Mouse (Mus musculus) CH12.LX (cell line): ENCODE results near the gene Ap1m1. TPM values are rescaled to one million over a fixed set of nuclear protein-coding genes. Genes with fewer than 3 reads are reported as not detected.

Experiments
- DNase-seq: peaks from one replicate; pipeline ENCODE4 v3.0.0-alpha.2; 2013; ENCODE audit errors: extremely low read depth
- H3K27ac ChIP-seq: 2 replicates; pipeline ENCODE4 v1.5.1; 2012; ENCODE audit warnings: low read depth, mild to moderate bottlenecking, control low read depth, moderate library complexity; ENCODE audit not compliant: insufficient read depth
- H3K27me3 ChIP-seq: replicated peaks from 2 replicates; pipeline ENCODE3; 2012; ENCODE audit warnings: inconsistent platforms
- H3K36me3 ChIP-seq, 2 experiments: replicated peaks in 1 of 2; 2 replicates each; pipeline versions ENCODE3 to v1.6.1; 2012; ENCODE audit warnings: inconsistent platforms in 1 of 2, low read length in 1 of 2, mild to moderate bottlenecking in 1 of 2, mixed read lengths in 1 of 2, moderate library complexity in 1 of 2; ENCODE audit not compliant: control insufficient read depth in 1 of 2, insufficient read depth in 1 of 2
- H3K4me1 ChIP-seq, 2 experiments: 2 replicates each; pipeline ENCODE4 v1.6.1; 2012; ENCODE audit warnings: inconsistent platforms in 1 of 2, moderate library complexity in 1 of 2; ENCODE audit not compliant: insufficient read depth in 2 of 2, control insufficient read depth in 1 of 2
- H3K4me2 ChIP-seq: 2 replicates; pipeline ENCODE4 v1.6.1; 2012; ENCODE audit warnings: low read depth, mild to moderate bottlenecking, control low read depth; ENCODE audit not compliant: poor library complexity, insufficient read depth, severe bottlenecking
- H3K4me3 ChIP-seq, 3 experiments: fragments of 150-350 bp in 1 of 3; sonication (generic) in 1 of 3; replicated peaks in 1 of 3; 2 replicates each; pipeline versions ENCODE3 to v1.5.1; 2011 to 2012; ENCODE audit warnings: low read depth in 2 of 3, low read length in 2 of 3, mild to moderate bottlenecking in 2 of 3, moderate library complexity in 2 of 3, control low read depth in 1 of 3, improper control_type of control experiment in 1 of 3, inconsistent platforms in 1 of 3, mixed read lengths in 1 of 3; ENCODE audit not compliant: poor library complexity in 1 of 3
- H3K79me2 ChIP-seq: replicated peaks from 2 replicates; pipeline ENCODE4 v1.6.1; 2012; ENCODE audit warnings: mild to moderate bottlenecking, moderate library complexity; ENCODE audit not compliant: control insufficient read depth, poor library complexity, insufficient read depth, severe bottlenecking; ENCODE audit errors: extremely low read depth
- H3K9ac ChIP-seq: 2 replicates; pipeline ENCODE4 v1.6.1; 2012; ENCODE audit warnings: low read depth, mild to moderate bottlenecking, control low read depth, moderate library complexity; ENCODE audit not compliant: insufficient read depth
- H3K9me3 ChIP-seq: replicated peaks from 2 replicates; pipeline ENCODE3; 2012; ENCODE audit warnings: low read length, inconsistent platforms, mixed read lengths
- CHD1 ChIP-seq: IDR thresholded peaks from 2 replicates; pipeline ENCODE4 v1.6.1; 2012; ENCODE audit warnings: low read depth, low read length, improper control_type of control experiment, inconsistent platforms
- CHD2 ChIP-seq: IDR thresholded peaks from 2 replicates; pipeline ENCODE4 v1.6.1; 2011; ENCODE audit warnings: low read length, improper control_type of control experiment
- ETS1 ChIP-seq: conservative IDR thresholded peaks from 2 replicates; pipeline ENCODE4 v1.6.1; 2012; ENCODE audit warnings: low read depth, mild to moderate bottlenecking, inconsistent platforms, low read length, improper control_type of control experiment, moderate library complexity
- GABPA ChIP-seq: IDR thresholded peaks from 2 replicates; pipeline ENCODE4 v1.6.1; 2012; ENCODE audit warnings: low read depth, low read length, improper control_type of control experiment, inconsistent platforms; ENCODE audit not compliant: insufficient replicate concordance
- IRF4 ChIP-seq: IDR thresholded peaks from 2 replicates; pipeline ENCODE4 v1.6.1; 2014; ENCODE audit warnings: low read depth, mild to moderate bottlenecking, inconsistent platforms, low read length, improper control_type of control experiment
- JUN ChIP-seq: IDR thresholded peaks from 2 replicates; pipeline ENCODE4 v1.6.1; 2011; ENCODE audit warnings: low read depth, mild to moderate bottlenecking, low read length, improper control_type of control experiment, moderate library complexity; ENCODE audit not compliant: insufficient read depth
- JUND ChIP-seq: conservative IDR thresholded peaks from 2 replicates; pipeline ENCODE4 v1.6.1; 2011; ENCODE audit warnings: low read depth, low read length, improper control_type of control experiment
- KAT2A ChIP-seq: IDR thresholded peaks from 2 replicates; pipeline ENCODE4 v1.6.1; 2012; ENCODE audit warnings: low read length, improper control_type of control experiment, inconsistent platforms; ENCODE audit not compliant: insufficient replicate concordance
- MAX ChIP-seq: IDR thresholded peaks from 2 replicates; pipeline ENCODE4 v1.6.1; 2011; ENCODE audit warnings: low read length, improper control_type of control experiment
- RAD21 ChIP-seq: IDR thresholded peaks from 2 replicates; pipeline ENCODE4 v1.6.1; 2011; ENCODE audit warnings: low read depth, mild to moderate bottlenecking, low read length, improper control_type of control experiment, moderate library complexity
- RCOR1 ChIP-seq: conservative IDR thresholded peaks from 2 replicates; pipeline ENCODE4 v1.6.1; 2012; ENCODE audit warnings: low read depth, mild to moderate bottlenecking, inconsistent platforms, low read length, improper control_type of control experiment
- TCF12 ChIP-seq: IDR thresholded peaks from 2 replicates; pipeline ENCODE4 v1.6.1; 2014; ENCODE audit warnings: low read depth, mild to moderate bottlenecking, inconsistent platforms, low read length, improper control_type of control experiment
- UBTF ChIP-seq: IDR thresholded peaks from 2 replicates; pipeline ENCODE4 v1.6.1; 2012; ENCODE audit warnings: low read depth, mild to moderate bottlenecking, inconsistent platforms, low read length, improper control_type of control experiment, moderate library complexity
- USF1 ChIP-seq: IDR thresholded peaks from 2 replicates; pipeline ENCODE4 v1.6.1; 2014; ENCODE audit warnings: low read depth, mild to moderate bottlenecking, inconsistent platforms, low read length, improper control_type of control experiment
- ZMIZ1 ChIP-seq: IDR thresholded peaks from 2 replicates; pipeline ENCODE4 v1.6.1; 2012; ENCODE audit warnings: low read depth, mild to moderate bottlenecking, inconsistent platforms, low read length, improper control_type of control experiment
- ZNF384 ChIP-seq: IDR thresholded peaks from 2 replicates; pipeline ENCODE4 v1.6.1; 2012; ENCODE audit warnings: low read depth, low read length, improper control_type of control experiment, inconsistent platforms
- dilution Hi-C: fragments of 300-500 bp; cut with MboI; formaldehyde crosslinking; loops from 2 replicates; pipeline ENCODE4 v1.14.3; 2020; ENCODE audit warnings: low sequenced_read_pairs; ENCODE audit not compliant: extremely low pct_unique_long_range_greater_than_20kb, extremely low pct_ligation_motif_present
- in situ Hi-C: fragments of 300-500 bp; cut with MboI; formaldehyde crosslinking; loops from 3 replicates; pipeline ENCODE4 v1.14.3; 2019; ENCODE audit warnings: low sequenced_read_pairs, low pct_ligation_motif_present, low pct_unique_long_range_greater_than_20kb, mixed read lengths
- polyA plus RNA-seq: library from polyadenylated mRNA; unstranded; fragments of >175 nt; gene quantifications from 2 replicates; pipeline ENCODE4 v1.2.1, GENCODE M21; 2012; ENCODE audit warnings: low read depth; ENCODE audit not compliant: insufficient read length
- total RNA-seq, 2 experiments: library from RNA; depleted of rRNA; stranded (reverse); fragments of 300-350 nt in 1 of 2; fragments of >200 nt in 1 of 2; gene quantifications; 2 replicates each; pipeline ENCODE4 v1.2.3; 2012 to 2014

The Ap1m1 gene
- total and polyA plus RNA-seq, 3 experiments = 20.1 to 86.1 (median 30.3) TPM

DNA sequence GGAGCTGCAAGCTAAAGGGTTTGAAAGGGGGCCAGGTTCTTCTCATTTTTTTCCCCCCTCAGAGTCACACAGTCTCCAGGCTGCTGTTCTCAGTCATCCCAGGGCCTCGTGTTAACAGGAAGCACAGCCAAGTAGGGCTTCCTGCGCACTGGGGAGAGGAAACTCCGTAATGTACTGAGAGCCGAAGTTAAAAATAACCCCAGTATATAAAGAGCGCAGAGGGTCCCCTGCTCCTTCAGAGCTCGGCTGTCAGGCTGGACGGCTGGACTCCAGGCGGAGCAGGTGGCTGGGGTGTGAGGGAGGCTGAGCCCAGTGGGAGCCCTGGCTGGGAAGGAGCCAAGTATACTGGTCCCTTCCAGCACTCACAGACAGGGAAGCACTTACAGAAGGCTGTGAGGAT lies 55.9 kb downstream of the Ap1m1 start:
- no peak for TF ChIP-seq CHD1
- no peak for TF ChIP-seq KAT2A
- TF ChIP-seq GABPA = no peak
- 0 out of 2 replicates have a peak, but pooled peaks have one; percentile 31 for TF ChIP-seq MAX
- no peak for TF ChIP-seq UBTF
- no peak for TF ChIP-seq ZMIZ1
- TF ChIP-seq, all 38 proteins: peak for 1
- Histone ChIP-seq H3K27me3 (no peaks in the 10 kb centered on the region), H3K4me1 (peaks cover 1 to 28% of the 10 kb centered on the region in 2 experiments; a peak in 3 of 4 replicates), H3K4me2 (no peak overlapping the region), H3K4me3 (no peak overlapping the region), H3K27ac (no peak overlapping the region), H3K79me2 (no peaks in the 10 kb centered on the region), H3K9me3 (no peaks in the 10 kb centered on the region), H3K9ac (no peak overlapping the region), H3K36me3 (no peaks in the 10 kb centered on the region)
- dilution Hi-C loops (no loop called here), in situ Hi-C loops (no loop called here)
- no peak for DNase-seq

DNA sequence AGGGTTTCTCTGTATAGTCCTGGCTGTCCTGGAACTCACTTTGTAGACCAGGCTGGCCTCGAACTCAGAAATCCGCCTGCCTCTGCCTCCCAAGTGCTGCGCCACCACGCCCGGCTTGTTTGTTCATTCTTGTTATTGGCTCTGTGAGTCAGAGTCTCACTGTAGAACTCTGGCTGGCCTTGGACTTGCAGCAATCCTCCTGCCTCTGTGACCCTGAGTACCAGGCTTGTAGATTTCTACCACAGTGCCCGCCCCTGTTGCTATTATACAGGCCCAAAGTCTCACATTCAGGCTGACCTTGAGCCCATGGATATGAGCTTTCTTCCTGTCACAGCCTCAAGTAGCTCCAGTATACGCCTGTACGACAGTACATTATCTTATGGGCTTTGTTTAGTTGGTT lies 56.7 kb downstream of the Ap1m1 start:
- Histone ChIP-seq H3K9me3 (no peaks in the 10 kb centered on the region), H3K27ac (no peak overlapping the region), H3K4me3 (no peak overlapping the region), H3K4me1 (peaks cover 0 to 22% of the 10 kb centered on the region in 2 experiments; a peak in 2 of 4 replicates), H3K27me3 (no peaks in the 10 kb centered on the region), H3K79me2 (no peaks in the 10 kb centered on the region), H3K9ac (no peak overlapping the region), H3K36me3 (no peaks in the 10 kb centered on the region), H3K4me2 (no peak overlapping the region)
- dilution Hi-C loops (no loop called here), in situ Hi-C loops (no loop called here)
- no peak for DNase-seq
- no peak for TF ChIP-seq USF1
- no peak for TF ChIP-seq TCF12
- no peak for TF ChIP-seq JUN
- TF ChIP-seq ETS1 = no peak
- no peak for TF ChIP-seq RAD21
- no peak for TF ChIP-seq CHD2
- no peak for TF ChIP-seq RCOR1
- no peak for TF ChIP-seq CHD1
- no peak for TF ChIP-seq ZMIZ1
- TF ChIP-seq JUND = no peak
- TF ChIP-seq IRF4 = no peak
- TF ChIP-seq ZNF384 = no peak
